Mouse (Mus musculus) midbrain, postnatal 0 days (tissue): ENCODE data around the gene Dbf4. TPM values are rescaled to one million over a fixed set of nuclear protein-coding genes. Genes with fewer than 3 reads are reported as not detected.
A peak's percentile ranks its signal among the peaks of the same experiment; 100 is the strongest.

Source experiments
- ATAC-seq: fragments of 200-750 bp; cut with Nextera tagmentation; 2 replicates; pipeline ENCODE4 v1.8.0; 2017; ENCODE audit warnings: moderate number of reproducible peaks, mild to moderate bottlenecking, moderate TSS enrichment, moderate library complexity; ENCODE audit not compliant: low FRiP score
- DNase-seq: peaks from one replicate; pipeline ENCODE4 v3.0.0-alpha.2; 2015; ENCODE audit warnings: low spot score
- H3K27ac ChIP-seq: fragments of 300-500 bp; sonication (generic); 2 replicates; pipeline ENCODE4 v1.5.1; 2014; ENCODE audit warnings: low read depth, mild to moderate bottlenecking, low read length, mixed read lengths
- H3K27me3 ChIP-seq: fragments of 300-500 bp; sonication (generic); 2 replicates; pipeline ENCODE4 v1.6.1; 2014; ENCODE audit warnings: low read length, control low read depth, mixed read lengths; ENCODE audit not compliant: insufficient read depth
- H3K36me3 ChIP-seq: fragments of 300-500 bp; sonication (generic); 2 replicates; pipeline ENCODE4 v1.6.1; 2014; ENCODE audit warnings: low read length, control low read depth, mixed read lengths; ENCODE audit not compliant: insufficient read depth
- H3K4me1 ChIP-seq: fragments of 300-500 bp; sonication (generic); 2 replicates; pipeline ENCODE4 v1.6.1; 2014; ENCODE audit warnings: mild to moderate bottlenecking, control low read depth, antibody characterized with exemption, low read length, mixed read lengths; ENCODE audit not compliant: insufficient read depth
- H3K4me2 ChIP-seq: fragments of 300-500 bp; sonication (generic); 2 replicates; pipeline ENCODE4 v1.6.1; 2014; ENCODE audit warnings: low read depth, mild to moderate bottlenecking, low read length, mixed read lengths; ENCODE audit not compliant: poor library complexity, severe bottlenecking
- H3K4me3 ChIP-seq: fragments of 300-500 bp; sonication (generic); 2 replicates; pipeline ENCODE4 v1.5.1; 2014; ENCODE audit warnings: low read depth, mild to moderate bottlenecking, low read length, moderate library complexity
- H3K9ac ChIP-seq: fragments of 300-500 bp; sonication (generic); replicated peaks from 2 replicates; pipeline ENCODE4 v1.6.1; 2014; ENCODE audit warnings: mild to moderate bottlenecking, low read length, moderate library complexity, mixed read lengths; ENCODE audit not compliant: poor library complexity, severe bottlenecking
- H3K9me3 ChIP-seq: fragments of 300-500 bp; sonication (generic); 2 replicates; pipeline ENCODE4 v1.6.1; 2016; ENCODE audit warnings: low read length, control low read depth
- CTCF ChIP-seq: IDR thresholded peaks from 2 replicates; pipeline ENCODE4 v1.5.1; 2016; ENCODE audit warnings: antibody characterized with exemption, mild to moderate bottlenecking
- WGBS: fragments of 180-500 bp; shearing (Covaris S2); extraction: QIAGEN DNeasy Blood & Tissue Kit; methylation state at CpG from one replicate; pipeline ENCODE4 v1.1.7; 2014; 5-methylcytosine and 5-hydroxymethylcytosine counted together
- polyA plus RNA-seq: library from polyadenylated mRNA; unstranded; fragments of >200 nt; fragmentation: Nextera tagmentation; extraction: Ambion mirVana; gene quantifications from 2 replicates; pipeline ENCODE4 v1.2.1, GENCODE M21; 2015
- total RNA-seq: library from RNA; depleted of rRNA; stranded (reverse); fragments of >200 nt; gene quantifications from 2 replicates; pipeline ENCODE4 v1.2.3, GENCODE M21; 2014; rRNA removed

Gene Dbf4
- total and polyA plus RNA-seq, 2 experiments from 2014 or later: 5.8 to 8.5 TPM

DNA sequence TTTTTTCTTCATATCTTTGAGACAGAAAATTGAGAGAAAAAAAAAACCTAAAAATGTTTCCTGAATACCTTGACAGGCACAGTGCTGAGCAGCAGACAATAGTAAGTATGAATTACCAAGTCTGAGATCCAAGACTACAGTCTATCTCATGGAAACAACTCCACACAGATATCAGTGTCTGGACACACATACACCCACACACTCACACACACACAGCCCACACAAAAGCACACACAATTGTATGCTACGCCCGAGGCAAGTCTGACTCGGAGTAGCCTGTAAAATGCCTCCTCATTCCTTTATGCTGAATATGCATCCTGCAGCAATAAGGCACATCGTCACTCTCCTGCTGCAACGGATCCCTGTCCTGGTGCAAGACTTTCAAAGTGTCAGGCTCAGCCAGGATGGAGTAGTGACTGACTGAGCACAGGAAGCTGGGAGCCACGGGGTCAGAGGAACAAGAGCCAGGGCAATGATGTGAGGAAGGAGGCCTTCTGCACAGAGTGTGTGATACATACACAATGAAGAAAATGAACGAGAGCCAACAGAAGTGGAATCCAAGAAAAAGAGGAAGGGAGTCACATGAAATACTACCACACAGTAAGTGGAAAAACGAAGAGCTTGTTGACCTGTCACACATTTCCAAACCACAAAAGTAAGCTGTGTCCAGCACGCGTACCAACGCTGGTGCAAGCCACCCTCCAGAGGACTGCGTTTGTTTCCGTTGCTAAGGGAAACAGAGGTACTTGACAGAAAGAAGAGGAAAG lies 65.4 kb downstream of the Dbf4 start:
- no peak for TF ChIP-seq CTCF
- H3K4me2 ChIP-seq: no peak overlapping the region
- WGBS: 46% methylated on average over 13 of the region's 13 CpGs
- no peaks in the 10 kb centered on the region for H3K4me1 ChIP-seq
- no peak overlapping the region for H3K9ac ChIP-seq
- H3K27ac ChIP-seq: no peak overlapping the region
- no peaks in the 10 kb centered on the region for H3K36me3 ChIP-seq
- DNase-seq: no peak
- ATAC-seq: no peak
- H3K4me3 ChIP-seq: no peak overlapping the region
- no peaks in the 10 kb centered on the region for H3K9me3 ChIP-seq
- no peaks in the 10 kb centered on the region for H3K27me3 ChIP-seq

GRCm38 (mm10) chr5:8356326-8356725 lies 66.2 kb downstream of the Dbf4 start:
- Histone ChIP-seq H3K9ac (no peak overlapping the region), H3K9me3 (no peaks in the 10 kb centered on the region), H3K4me2 (no peak overlapping the region), H3K4me3 (no peak overlapping the region), H3K36me3 (no peaks in the 10 kb centered on the region), H3K27me3 (no peaks in the 10 kb centered on the region), H3K27ac (no peak overlapping the region), H3K4me1 (no peaks in the 10 kb centered on the region)
- ATAC-seq (no peak), DNase-seq (peak; percentile 25)
- no peak for TF ChIP-seq CTCF
- 26% methylated on average over 2 of the region's 2 CpGs for WGBS

DNA sequence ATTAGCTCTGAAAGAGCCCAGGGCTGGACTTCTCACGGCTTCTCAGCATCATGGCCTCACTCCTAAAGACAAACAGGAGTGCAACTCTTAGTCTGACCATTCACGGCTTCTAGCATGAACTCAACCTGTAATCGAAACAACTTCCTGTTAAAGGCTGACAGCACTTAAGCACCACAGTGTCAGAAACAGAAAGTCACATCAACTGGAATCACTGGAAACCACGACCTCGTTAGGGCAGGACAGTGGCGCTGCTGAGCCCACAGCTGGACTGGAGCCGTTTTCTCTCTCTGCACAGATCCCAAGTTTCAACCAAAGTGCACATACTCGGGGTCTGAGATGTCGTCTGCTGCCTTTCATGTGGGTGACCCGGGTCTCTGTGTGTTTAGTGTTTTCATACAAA lies 73.0 kb downstream of the Dbf4 start:
- Histone ChIP-seq H3K9ac (no peak overlapping the region), H3K27ac (no peak overlapping the region), H3K27me3 (no peaks in the 10 kb centered on the region), H3K4me3 (no peak overlapping the region), H3K9me3 (no peaks in the 10 kb centered on the region), H3K4me2 (no peak overlapping the region), H3K4me1 (no peaks in the 10 kb centered on the region), H3K36me3 (peaks cover 3% of the 10 kb centered on the region; the same call in 1 of the 2 replicates)
- no peak for ATAC-seq
- TF ChIP-seq CTCF: no peak
- WGBS: 83% methylated on average over 10 of the region's 10 CpGs
- no peak for DNase-seq

Other genes starting within 250 kb of the Dbf4 start
- 92.2 and 92.6 TPM in 2 replicates for gene Adam22, start 54.6 kb downstream of the Dbf4 start, total RNA-seq
- 41.6 and 47.9 TPM in 2 replicates for gene Adam22, start 54.6 kb downstream of the Dbf4 start, polyA plus RNA-seq
- gene Slc25a40, start 134 bp upstream of the Dbf4 start, total RNA-seq: 10.1 and 20.0 TPM in 2 replicates
- 9.1 and 9.3 TPM in 2 replicates for gene Slc25a40, start 134 bp upstream of the Dbf4 start, polyA plus RNA-seq
- gene Rundc3b, start 200.2 kb upstream of the Dbf4 start, total RNA-seq: 68.0 and 81.7 TPM in 2 replicates
- 36.1 and 38.5 TPM in 2 replicates for gene Rundc3b, start 200.2 kb upstream of the Dbf4 start, polyA plus RNA-seq
- 4.5 and 6.9 TPM in 2 replicates for gene Abcb1a, start 237.4 kb upstream of the Dbf4 start, total RNA-seq
- 3.2 and 3.6 TPM in 2 replicates for gene Abcb1a, start 237.4 kb upstream of the Dbf4 start, polyA plus RNA-seq